Mouse (Mus musculus): ENCODE results near the gene Ano1.

The Ano1 gene

GRCm38 (mm10) chr7:144634875-144635274, 116.9 kb downstream of the Ano1 start:
- DNase-seq, result no peak

GRCm38 (mm10) chr7:144634450-144634849, 117.3 kb downstream of the Ano1 start:
- no peak for DNase-seq

- DNase-seq, result no peak
These were observed 119.5 kb downstream of the Ano1 start for GRCm38 (mm10) chr7:144632321-144632720.

GRCm38 (mm10) chr7:144630622-144631021, 121.2 kb downstream of the Ano1 start:
- DNase-seq, result no peak

GRCm38 (mm10) chr7:144628334-144628915, 123.3 kb downstream of the Ano1 start:
- no peak for DNase-seq

GRCm38 (mm10) chr7:144627606-144628333, 124.0 kb downstream of the Ano1 start:
- DNase-seq, result no peak

- DNase-seq, result no peak
These were observed 125.7 kb downstream of the Ano1 start for GRCm38 (mm10) chr7:144626042-144626441.

GRCm38 (mm10) chr7:144620721-144621681, 130.8 kb downstream of the Ano1 start:
- DNase-seq, result no peak

- no peak for DNase-seq
These were observed 131.5 kb downstream of the Ano1 start for GRCm38 (mm10) chr7:144620315-144620714.

GRCm38 (mm10) chr7:144615343-144615742, 136.4 kb downstream of the Ano1 start:
- no peak for DNase-seq

- DNase-seq, result no peak
These were observed 138.9 kb downstream of the Ano1 start for GRCm38 (mm10) chr7:144612829-144613228.

GRCm38 (mm10) chr7:144612351-144612750, 139.4 kb downstream of the Ano1 start:
- DNase-seq, result no peak

- no peak for DNase-seq
These were observed 140.2 kb downstream of the Ano1 start for GRCm38 (mm10) chr7:144611595-144611994.

- no peak for DNase-seq
These were observed 142.2 kb downstream of the Ano1 start for GRCm38 (mm10) chr7:144609568-144609967.

GRCm38 (mm10) chr7:144607862-144608261, 143.9 kb downstream of the Ano1 start:
- DNase-seq, result no peak

GRCm38 (mm10) chr7:144604735-144605134, 147.0 kb downstream of the Ano1 start:
- DNase-seq, result no peak

GRCm38 (mm10) chr7:144604291-144604690, 147.5 kb downstream of the Ano1 start:
- DNase-seq, result no peak

- DNase-seq, result no peak
These were observed 151.4 kb downstream of the Ano1 start for GRCm38 (mm10) chr7:144600333-144600900.

- DNase-seq, result no peak
These were observed 162.3 kb downstream of the Ano1 start for GRCm38 (mm10) chr7:144589508-144589907.

- DNase-seq, result no peak
These were observed 164.5 kb downstream of the Ano1 start for GRCm38 (mm10) chr7:144587291-144587690.

GRCm38 (mm10) chr7:144585648-144586047, 166.1 kb downstream of the Ano1 start:
- peak; percentile 41 for DNase-seq

GRCm38 (mm10) chr7:144583619-144584018, 168.2 kb downstream of the Ano1 start:
- peak; percentile 54 for DNase-seq

Measured in cerebellum, adult 9-11 months (tissue).